Mouse (Mus musculus) right cerebral cortex, postnatal 36 days (tissue): ENCODE results near the gene Tdpoz5.
"Not testable (repeated sequence)": the region's sequence is repeated elsewhere in the genome, so short reads cannot be mapped to it uniquely, and the experiment has no call there.

Experiments used
- DNase-seq, 2 experiments: peaks; one replicate each; pipeline ENCODE4 v3.0.0; 2022; ENCODE audit warnings: low spot score in 2 of 2, mixed read lengths in 1 of 2

The Tdpoz5 gene

DNA sequence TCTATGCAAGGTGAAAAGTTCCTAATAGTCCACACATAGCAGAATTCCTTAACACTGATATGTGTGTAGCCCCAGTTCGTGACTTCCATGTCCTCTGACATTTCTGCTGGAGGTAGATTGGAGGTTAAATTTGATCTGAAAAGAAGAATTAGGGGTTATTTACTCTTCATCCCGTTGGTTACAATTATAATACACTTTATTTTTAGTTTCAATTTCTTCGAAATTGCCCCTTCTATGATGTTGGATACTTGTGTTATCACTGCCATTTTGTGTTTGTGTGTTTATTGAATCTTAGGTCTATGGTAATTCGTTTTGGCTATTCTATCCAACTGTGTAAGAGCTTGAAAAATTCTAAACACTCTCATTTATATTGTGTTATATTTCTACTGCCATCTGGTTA, at the start of gene Tdpoz5:
Tdpoz5 (minus strand) TSS at position 101 of the 400 bp plus-strand sequence.
- DNase-seq: not testable (repeated sequence)

DNA sequence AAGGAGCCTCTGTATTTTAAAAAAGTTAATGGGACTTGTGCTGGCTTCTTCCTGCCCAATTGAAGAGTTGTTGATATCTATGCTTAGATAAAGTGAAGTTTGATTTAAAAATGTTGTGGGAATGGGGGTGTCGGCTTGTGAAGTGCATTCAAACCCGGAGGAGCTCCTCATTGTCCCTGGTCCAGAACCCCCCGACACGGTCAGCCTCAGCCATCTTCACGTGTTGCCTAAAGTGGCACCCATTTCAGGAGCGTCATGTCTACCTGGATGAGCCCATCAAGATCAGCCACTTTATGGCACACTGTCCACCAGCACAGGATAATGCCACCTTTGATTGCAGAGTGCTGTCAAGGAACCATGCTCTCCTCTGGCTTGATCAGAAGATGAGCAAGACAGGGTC, 7.8 kb upstream of the Tdpoz5 start:
- DNase-seq: not testable (repeated sequence)

DNA sequence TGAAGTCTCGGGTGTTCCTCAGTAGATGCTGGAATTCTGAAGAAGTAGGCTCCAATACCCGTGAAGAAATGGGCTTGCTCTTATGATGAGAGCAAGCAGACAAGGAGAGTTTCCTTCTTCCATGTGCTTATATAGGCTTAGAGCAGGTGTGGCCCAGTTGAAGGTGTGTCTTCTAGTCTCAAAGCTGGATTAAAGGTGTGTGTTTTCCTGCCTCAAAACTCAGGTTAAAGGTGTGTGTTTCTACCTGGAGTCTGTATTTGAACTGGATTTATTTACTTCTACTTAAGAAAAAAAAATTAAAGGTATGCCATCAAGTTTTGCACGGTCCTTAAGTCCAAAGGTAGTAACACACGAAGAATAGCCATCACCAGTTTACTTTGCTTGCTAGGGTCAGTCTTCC, 17.7 kb downstream of the Tdpoz5 start, which contains the start of gene Gm9117:
Gm9117 (minus strand) TSS at position 101 of the 400 bp plus-strand sequence.
- not testable (repeated sequence) for DNase-seq

DNA sequence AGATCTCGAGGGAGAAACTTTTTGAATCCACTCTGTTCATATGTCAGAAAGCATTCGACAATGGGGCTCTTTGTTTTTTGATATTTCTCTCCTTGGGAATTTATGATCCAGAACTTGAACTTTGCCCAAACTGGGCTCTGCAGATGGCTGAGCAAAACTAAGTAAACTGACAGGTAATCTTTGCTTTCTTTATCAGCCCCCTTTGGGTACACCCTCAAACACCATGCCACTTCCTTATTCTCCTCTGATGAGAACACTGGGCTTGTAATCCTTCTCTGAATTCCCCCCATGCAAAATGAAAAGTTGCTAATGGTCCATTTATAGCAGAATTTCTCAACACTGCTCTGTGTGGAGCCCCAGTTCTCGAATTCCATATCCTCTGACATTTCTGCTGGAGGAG, 22.7 kb downstream of the Tdpoz5 start:
- not testable (repeated sequence) for DNase-seq
